Comparison of ENCODE assay signal across 7 mouse cellular contexts in the genomic region with DNA sequence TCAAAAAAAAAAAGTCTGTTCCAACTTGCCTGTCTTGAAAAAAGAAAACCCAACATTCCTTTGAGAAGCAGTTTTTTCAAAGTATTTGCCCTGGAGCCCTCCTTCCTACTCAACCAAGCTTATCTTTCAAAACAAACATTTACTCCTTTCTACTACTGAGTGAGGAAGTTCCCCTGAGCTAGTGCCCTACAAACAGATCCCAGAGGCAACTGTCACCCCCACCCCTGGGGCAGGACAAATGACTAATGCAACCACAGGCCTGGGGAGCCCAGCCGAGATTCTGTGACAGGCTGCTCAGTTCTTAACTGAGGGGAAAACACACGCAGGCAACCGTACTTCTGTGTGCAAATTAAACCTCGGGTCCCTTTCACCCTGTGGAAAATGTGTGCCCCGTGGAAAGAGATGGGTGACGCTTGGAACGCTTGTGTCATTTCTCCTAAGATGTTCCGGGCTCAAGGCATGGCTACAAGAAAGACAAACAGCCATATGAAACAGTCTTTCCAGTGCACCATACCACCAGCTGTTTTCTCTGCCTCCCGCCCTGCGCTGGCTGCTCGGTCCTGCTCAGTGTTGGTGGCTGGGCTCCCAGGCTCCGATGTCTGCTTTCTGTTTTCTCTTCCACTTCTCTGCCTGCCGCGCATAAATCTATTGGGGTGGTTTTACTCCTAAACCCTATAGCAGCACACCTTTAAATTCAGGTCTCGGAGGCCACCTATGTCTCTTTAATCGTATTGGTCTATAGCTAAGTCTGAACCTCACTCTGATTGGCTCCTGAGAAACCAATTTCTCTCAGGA. TPM values are rescaled to one million over a fixed set of nuclear protein-coding genes. Genes with fewer than 3 reads are reported as not detected.
DNase-seq lines count a peak whose midpoint lies in the region; ATAC-seq and TF ChIP-seq lines count a peak whose summit lies in the region.

No protein-coding gene starts in this region.

- no peak for TF ChIP-seq CTCF in ES-Bruce4 (IDR thresholded peaks at IDR 0.05; ENCODE audit: low read depth, low read length)
- no peak for TF ChIP-seq CTCF in embryonic fibroblast, embryonic 13.5 days (IDR thresholded peaks at IDR 0.05; ENCODE audit: borderline replicate concordance, insufficient read depth, low read length)

- no peak for TF ChIP-seq EP300 in ES-Bruce4 (IDR thresholded peaks at IDR 0.05; ENCODE audit: insufficient read depth, low read depth, low read length)

- peaks cover 3% of the 10 kb centered on the region for H3K4me1 ChIP-seq in ES-Bruce4 (ENCODE audit: control insufficient read depth, insufficient read depth, low read length)
- H3K4me1 ChIP-seq in embryonic fibroblast, embryonic 13.5 days (ENCODE audit: control insufficient read depth, insufficient read depth, low read length) = peaks cover 10% of the 10 kb centered on the region
- H3K4me1 ChIP-seq in hindbrain, embryonic 10.5 days (replicated peaks) = peaks cover 45% of the 10 kb centered on the region
- H3K4me1 ChIP-seq in limb, embryonic 13.5 days = peaks cover 34% of the 10 kb centered on the region
- H3K4me1 ChIP-seq in midbrain, embryonic 13.5 days (replicated peaks) = peaks cover 19% of the 10 kb centered on the region

- H3K9ac ChIP-seq in ES-Bruce4 (ENCODE audit: low read depth, poor library complexity, severe bottlenecking) = peak overlapping the region; percentile 40
- peak overlapping the region; percentile 45 for H3K9ac ChIP-seq in limb, embryonic 13.5 days
- no peak overlapping the region for H3K9ac ChIP-seq in midbrain, embryonic 13.5 days (replicated peaks)

- no peaks in the 10 kb centered on the region for H3K9me3 ChIP-seq in ES-Bruce4 (replicated peaks; ENCODE audit: control insufficient read depth, insufficient read depth, low read length, poor library complexity, severe bottlenecking)
- H3K9me3 ChIP-seq in hindbrain, embryonic 10.5 days = no peaks in the 10 kb centered on the region
- no peaks in the 10 kb centered on the region for H3K9me3 ChIP-seq in limb, embryonic 13.5 days
- no peaks in the 10 kb centered on the region for H3K9me3 ChIP-seq in midbrain, embryonic 13.5 days

- peak; percentile 88 for DNase-seq in 416B (ENCODE audit: low read depth)
- DNase-seq in hindbrain, embryonic 10.5 days (ENCODE audit: low spot score) = no peak
- DNase-seq in cerebellum, postnatal 14 days = no peak

- no peak overlapping the region for H3K4me3 ChIP-seq in ES-Bruce4 (ENCODE audit: low read depth, low read length)
- H3K4me3 ChIP-seq in embryonic fibroblast, embryonic 13.5 days (ENCODE audit: insufficient read depth, low read length) = peak overlapping the region; percentile 27
- H3K4me3 ChIP-seq in hindbrain, embryonic 10.5 days = peak overlapping the region; percentile 38
- peak overlapping the region; percentile 35 for H3K4me3 ChIP-seq in limb, embryonic 13.5 days
- peak overlapping the region; percentile 24 for H3K4me3 ChIP-seq in midbrain, embryonic 13.5 days (replicated peaks)

- WGBS in hindbrain, embryonic 10.5 days = 12% methylated on average over 16 of the region's 16 CpGs
- 3% methylated on average over 16 of the region's 16 CpGs for WGBS in limb, embryonic 13.5 days
- 16% methylated on average over 16 of the region's 16 CpGs for WGBS in midbrain, embryonic 13.5 days

- no peaks in the 10 kb centered on the region for H3K36me3 ChIP-seq in ES-Bruce4 (ENCODE audit: control insufficient read depth, insufficient read depth, low read length, poor library complexity, severe bottlenecking)
- peaks cover 8% of the 10 kb centered on the region; the same call in 1 of the 2 replicates for H3K36me3 ChIP-seq in hindbrain, embryonic 10.5 days
- peaks cover 11% of the 10 kb centered on the region; the same call in 1 of the 2 replicates for H3K36me3 ChIP-seq in limb, embryonic 13.5 days
- H3K36me3 ChIP-seq in midbrain, embryonic 13.5 days = no peaks in the 10 kb centered on the region

- H3K27ac ChIP-seq in ES-Bruce4 (ENCODE audit: insufficient read depth, low read length) = no peak overlapping the region
- peak overlapping the region; percentile 53 for H3K27ac ChIP-seq in embryonic fibroblast, embryonic 13.5 days (ENCODE audit: insufficient read depth, low read length)
- 0 out of 2 replicates have a peak overlapping the region, but pooled peaks have one; percentile 54 for H3K27ac ChIP-seq in hindbrain, embryonic 10.5 days
- H3K27ac ChIP-seq in limb, embryonic 13.5 days = peak overlapping the region; percentile 39; the same call in 1 of the 2 replicates
- no peak overlapping the region for H3K27ac ChIP-seq in midbrain, embryonic 13.5 days

- ATAC-seq in limb, embryonic 13.5 days (ENCODE audit: low FRiP score, low read depth) = peak; percentile 60; the same call in 1 of the 2 replicates
- no peak for ATAC-seq in midbrain, embryonic 13.5 days

- no peaks in the 10 kb centered on the region for H3K27me3 ChIP-seq in ES-Bruce4 (ENCODE audit: control insufficient read depth, insufficient read depth, low read length, poor library complexity, severe bottlenecking)
- H3K27me3 ChIP-seq in hindbrain, embryonic 10.5 days (ENCODE audit: insufficient read depth, poor library complexity, severe bottlenecking) = peaks cover 77% of the 10 kb centered on the region
- peaks cover 3% of the 10 kb centered on the region; the same call in 1 of the 2 replicates for H3K27me3 ChIP-seq in limb, embryonic 13.5 days
- H3K27me3 ChIP-seq in midbrain, embryonic 13.5 days = peaks cover 49% of the 10 kb centered on the region

- no peak for TF ChIP-seq POLR2A in ES-Bruce4 (IDR thresholded peaks at IDR 0.05; ENCODE audit: insufficient read depth, low read length)
- no peak; the same call in 1 of the 2 replicates for TF ChIP-seq POLR2A in embryonic fibroblast, embryonic 13.5 days (IDR thresholded peaks at IDR 0.05; ENCODE audit: low read depth, low read length)

- peak overlapping the region; percentile 64 for H3K4me2 ChIP-seq in limb, embryonic 13.5 days (replicated peaks)
- H3K4me2 ChIP-seq in midbrain, embryonic 13.5 days (replicated peaks) = peak overlapping the region; percentile 47

RNA-seq across cellular contexts. Expression of gene Spry1, which starts 14.4 kb away (rescaled TPM):
- polyA plus RNA-seq in ES-Bruce4 (2011; ENCODE audit: insufficient read depth, insufficient read length, low read depth, missing spikeins) = 30.1 and 30.5 TPM in 2 replicates
- 49.3 and 54.1 TPM in 2 replicates for polyA plus RNA-seq in embryonic fibroblast, embryonic 13.5 days (2011; ENCODE audit: insufficient read length, low read depth, missing spikeins)
- polyA plus RNA-seq in hindbrain, embryonic 10.5 days (2016; fragmentation: Nextera tagmentation; extraction: Ambion mirVana) = 11.3 and 16.9 TPM in 2 replicates
- polyA plus RNA-seq in limb, embryonic 13.5 days (2015; fragmentation: Nextera tagmentation; extraction: Ambion mirVana) = 14.8 and 17.4 TPM in 2 replicates
- polyA plus RNA-seq in midbrain, embryonic 13.5 days (2015; fragmentation: Nextera tagmentation; extraction: Ambion mirVana) = 5.8 and 7.3 TPM in 2 replicates

Comparison
In these comparisons a context has a peak if more than half of its experiments do, and no peak if none do; other contexts are left out.
1. H3K27ac ChIP-seq: peak in embryonic fibroblast, embryonic 13.5 days (single experiment), hindbrain, embryonic 10.5 days (single experiment) and limb, embryonic 13.5 days (single experiment); none in ES-Bruce4 (single experiment) and midbrain, embryonic 13.5 days (single experiment).